Mouse (Mus musculus) lung, postnatal 25 days (tissue): ENCODE measurements at regions not wholly inside any gene's neighbourhood (a gene's known extent, or its start where the extent isn't known, plus 50 kb on each side); places are given as distances from the start of the nearest gene placed in this dataset.

ENCODE experiments used
- DNase-seq: peaks from one replicate; pipeline ENCODE4 v3.0.0; 2022; ENCODE audit warnings: low spot score

DNA sequence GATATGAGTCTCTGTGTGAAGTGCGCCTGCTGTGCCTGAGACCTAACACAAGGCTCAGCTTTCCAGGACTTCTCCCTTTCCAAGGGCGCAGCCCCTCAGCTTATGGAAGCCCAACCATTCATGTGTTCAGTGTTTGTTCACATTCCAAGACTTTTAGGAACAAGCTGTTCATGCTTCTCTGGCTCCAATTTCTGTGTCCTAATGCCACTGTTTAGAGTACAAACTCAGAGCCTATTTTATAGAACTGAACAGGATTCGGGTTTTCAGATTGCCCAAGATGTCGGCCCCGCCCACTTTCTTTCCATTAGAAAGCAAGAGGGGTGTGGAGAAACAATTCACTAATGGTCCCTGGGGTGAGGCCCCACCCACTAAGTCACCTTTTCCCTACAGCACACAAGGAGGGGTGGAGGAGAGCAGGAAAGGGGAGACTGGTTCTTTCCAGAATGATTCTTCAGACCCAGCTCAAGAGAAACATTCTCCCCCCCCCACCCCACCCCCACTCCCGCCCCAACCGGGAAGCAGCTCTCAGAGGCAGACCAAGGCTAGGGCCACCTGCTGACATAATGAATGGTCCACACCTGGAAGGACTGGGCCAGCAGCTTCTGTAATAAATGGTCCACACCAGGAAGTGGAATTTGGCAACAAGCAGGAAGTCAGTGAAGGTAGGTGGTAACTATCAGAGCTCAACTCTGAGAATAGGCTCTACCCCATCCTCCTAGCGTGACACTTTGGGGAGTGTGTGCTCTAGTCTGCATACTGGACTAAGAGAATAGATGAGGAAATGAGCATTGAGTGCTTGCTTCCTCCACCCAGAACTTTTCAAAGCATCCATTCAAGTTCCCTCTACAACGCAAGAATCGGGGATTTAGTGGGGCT is 120.2 kb upstream of the Zfp648 start:
- no peak for DNase-seq

- no peak for DNase-seq
These were observed 114.8 kb upstream of the Zfp648 start for GRCm38 (mm10) chr1:154086145-154086544.

GRCm38 (mm10) chr1:154089815-154090214 is 111.2 kb upstream of the Zfp648 start:
- no peak for DNase-seq

DNA sequence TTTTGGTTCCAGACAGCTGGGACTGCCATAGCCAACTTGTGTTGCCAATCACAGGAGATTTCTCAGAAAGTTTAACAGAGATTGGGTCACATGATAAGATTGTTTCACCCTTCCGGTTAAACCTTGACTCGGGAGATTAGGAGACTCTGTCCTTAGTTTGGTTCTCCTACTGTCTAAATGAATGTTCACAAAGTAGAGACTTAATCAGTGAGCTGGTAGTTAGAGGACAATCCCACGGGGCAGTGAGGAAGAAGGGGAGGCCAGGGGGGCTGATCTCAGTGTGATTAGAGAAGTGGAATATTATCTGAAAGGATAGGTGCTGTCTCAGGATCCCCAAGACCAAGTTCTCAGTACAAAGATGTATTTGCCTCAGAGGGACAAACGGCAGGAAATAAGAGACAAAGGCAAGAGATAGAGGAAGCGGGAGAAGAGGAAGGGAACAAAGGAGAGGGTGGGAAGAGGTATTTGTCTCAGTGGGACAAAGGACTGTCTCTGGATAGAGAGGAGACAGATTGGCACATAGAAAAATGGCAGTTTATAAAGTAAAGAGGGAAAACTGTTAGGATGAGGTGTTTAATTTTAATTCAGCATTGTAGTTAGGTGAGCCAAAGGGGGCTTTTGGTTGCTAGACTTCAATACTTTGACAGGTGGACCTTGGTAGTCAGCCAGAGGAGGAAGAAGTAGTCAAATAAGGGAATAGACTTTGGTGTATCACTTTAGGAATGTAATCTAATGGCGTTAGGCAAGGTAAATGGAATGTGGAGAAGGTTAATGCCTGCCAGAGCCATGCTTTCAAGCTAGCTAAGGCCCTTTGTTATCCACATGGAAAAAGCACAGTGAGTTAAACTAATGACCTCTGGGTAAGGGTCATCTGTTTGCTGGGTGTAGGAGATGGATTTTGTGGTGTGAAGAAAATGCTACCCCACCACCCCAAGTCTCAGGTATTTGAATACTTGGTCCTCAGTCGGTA is 110.2 kb upstream of the Zfp648 start:
- no peak for DNase-seq

DNA sequence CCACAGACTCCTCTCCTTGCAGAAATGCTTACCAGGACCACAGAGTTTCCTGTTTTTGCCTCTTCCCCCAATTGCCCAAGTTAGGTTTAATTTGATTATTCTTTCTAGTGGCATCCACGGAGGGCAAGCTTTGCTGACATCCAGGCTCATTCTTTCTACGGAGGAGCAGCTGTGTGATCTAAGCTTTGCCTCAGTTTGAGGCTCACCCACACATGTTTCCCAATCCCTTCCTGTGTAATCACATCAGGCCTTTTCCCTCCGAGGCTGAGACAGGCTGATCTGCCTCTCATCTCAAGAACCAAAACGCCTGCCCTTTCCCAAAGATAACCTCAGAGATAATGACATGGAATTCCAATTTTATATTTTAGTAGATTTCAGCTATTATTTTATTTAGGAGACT is 107.4 kb upstream of the Zfp648 start:
- no peak for DNase-seq

DNA sequence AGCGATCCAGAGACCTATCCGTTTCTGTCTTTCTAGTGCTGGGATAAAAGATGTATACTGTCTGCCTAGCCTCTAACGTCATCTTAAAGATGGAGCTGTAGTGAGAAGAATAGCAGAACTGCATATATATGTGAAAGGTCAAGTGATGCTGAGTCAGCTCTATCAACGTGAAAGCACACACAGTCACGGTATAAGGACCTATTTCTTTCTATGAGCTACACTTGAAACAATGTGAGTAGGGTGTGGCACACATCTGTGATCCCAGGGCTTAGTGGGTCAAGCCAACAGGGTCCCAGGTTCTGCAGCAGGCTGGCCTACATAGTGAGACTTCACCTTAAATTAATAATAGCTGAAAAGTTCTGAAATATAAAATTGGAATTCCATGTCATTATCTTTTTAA is 106.6 kb upstream of the Zfp648 start:
- no peak for DNase-seq

DNA sequence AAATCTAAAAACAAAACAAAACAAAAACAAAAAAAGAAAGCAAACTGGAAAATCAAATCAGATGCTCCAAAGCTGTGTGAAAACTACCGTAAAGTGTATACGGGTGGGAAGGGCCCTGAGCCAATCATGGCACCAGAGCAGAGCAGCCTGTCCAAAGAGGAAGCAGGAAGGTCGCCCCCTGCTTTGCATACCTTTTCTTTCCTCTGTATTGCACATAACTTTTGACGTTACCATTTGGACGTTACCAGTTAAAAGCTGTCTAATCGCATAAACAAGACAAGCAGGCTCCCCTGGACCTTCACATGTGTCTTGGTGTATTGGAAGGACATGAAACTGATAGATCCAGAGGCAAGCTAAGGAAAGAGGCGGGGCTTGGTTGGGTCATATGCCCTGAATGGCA is 104.9 kb upstream of the Zfp648 start:
- no peak for DNase-seq

- DNase-seq = no peak
These were observed 104.1 kb upstream of the Zfp648 start for GRCm38 (mm10) chr1:154096911-154097310.

DNA sequence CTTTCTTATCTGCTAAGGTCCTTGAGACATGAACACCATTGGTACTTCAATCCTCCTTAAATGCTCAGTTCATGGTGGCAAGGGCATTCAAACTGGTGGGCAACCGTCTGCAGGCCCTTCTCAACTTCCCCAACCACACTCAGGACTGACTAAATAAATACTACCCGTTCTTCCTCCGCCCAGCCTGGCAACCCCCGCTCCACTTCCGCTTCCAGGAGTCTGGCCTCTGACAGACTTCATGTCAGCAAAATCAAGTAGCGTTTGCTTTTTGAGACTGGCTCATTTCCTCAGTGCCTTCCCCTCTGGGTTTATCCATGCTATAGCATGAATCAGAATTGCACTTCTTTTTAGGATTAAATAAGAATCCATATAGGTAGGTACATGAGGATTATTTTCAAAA is 103.3 kb upstream of the Zfp648 start:
- DNase-seq = peak; percentile 73

- DNase-seq = no peak
These were observed 100.4 kb upstream of the Zfp648 start for GRCm38 (mm10) chr1:154100556-154100955.

DNA sequence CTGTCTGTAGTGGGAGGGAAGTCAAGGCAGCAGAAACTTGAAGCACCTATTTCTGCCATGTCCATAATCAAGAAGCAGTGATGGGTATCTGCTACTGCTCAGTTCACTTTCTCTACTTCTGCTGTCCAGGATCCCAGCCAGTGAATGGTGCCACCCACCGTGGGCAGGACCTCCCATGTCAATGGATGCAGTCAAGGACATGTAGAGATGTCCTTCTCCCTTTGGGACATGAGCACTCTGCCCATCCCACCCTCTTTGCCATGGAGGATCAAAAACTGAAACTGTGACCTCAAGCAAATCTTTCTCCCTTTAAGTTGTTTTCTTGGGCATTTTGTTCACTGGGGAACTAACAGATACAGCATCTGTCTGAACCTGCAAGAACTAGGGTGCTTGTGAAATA is 99.6 kb upstream of the Zfp648 start:
- no peak for DNase-seq

GRCm38 (mm10) chr1:154102191-154102590 is 98.8 kb upstream of the Zfp648 start:
- no peak for DNase-seq

DNA sequence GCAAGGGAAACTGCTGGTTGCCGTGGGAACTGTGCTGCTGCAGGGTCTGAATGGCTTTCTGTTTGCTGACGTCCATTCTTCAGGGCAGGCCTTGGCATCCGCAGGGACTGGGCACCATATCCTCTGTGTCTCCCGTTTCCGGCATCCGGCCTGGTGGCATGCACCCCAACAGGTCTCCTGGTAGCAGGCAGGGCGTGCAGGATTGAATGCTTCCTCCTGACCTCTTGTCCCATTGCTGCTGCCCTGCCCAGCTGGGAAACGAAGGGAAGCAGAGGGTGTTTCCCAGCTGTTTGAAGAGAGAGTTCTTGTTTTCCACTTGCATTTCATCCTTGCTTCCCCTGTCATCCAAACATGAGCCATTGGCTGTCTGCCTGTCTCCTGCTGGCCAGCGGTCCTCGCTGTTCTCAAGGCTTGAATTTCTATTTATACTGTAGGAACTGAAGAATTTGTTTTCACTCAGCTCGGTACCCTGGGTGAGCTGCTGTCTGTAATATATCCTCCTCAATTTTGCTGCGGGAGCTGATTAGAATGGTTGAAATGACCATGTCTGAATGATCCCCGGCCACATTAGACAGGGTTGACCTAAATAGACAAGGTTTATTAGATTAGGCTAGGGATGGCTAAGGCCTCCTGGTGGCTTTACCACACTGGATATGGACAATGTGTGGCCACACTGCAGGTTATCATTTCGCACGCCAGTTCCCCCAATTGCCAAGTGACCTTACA is 98.0 kb upstream of the Zfp648 start:
- DNase-seq = peak; percentile 85

GRCm38 (mm10) chr1:154103597-154103923 is 97.4 kb upstream of the Zfp648 start:
- DNase-seq = peak; percentile 16

DNA sequence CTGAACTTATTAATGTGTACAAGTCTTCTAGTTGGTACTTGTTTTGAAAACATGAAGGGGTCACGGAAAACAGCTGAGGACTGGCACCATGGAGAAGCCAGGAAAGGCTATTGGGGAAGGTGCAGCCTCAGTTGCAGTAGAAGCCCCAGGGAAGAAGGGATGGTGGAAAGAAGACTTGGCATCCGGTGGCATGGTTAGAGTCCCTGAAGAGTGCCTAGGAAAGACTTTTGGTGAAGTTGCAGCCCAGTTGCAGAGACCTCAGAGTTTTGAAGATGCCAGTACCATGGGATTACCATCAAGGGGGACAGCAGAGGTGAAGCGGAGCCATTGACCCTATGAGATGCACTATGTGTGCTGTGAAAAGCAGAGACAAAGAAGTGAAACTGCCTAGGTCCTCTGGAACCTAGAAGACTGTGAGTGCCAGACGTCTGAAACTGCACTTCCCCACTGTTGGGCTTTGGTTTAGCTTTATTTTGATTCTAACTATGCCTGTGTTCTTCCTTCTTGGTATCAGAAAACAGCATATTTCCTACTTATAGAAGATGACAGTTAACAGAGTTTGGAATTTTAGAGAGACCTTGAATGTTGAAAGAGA is 96.9 kb upstream of the Zfp648 start:
- DNase-seq = no peak

DNA sequence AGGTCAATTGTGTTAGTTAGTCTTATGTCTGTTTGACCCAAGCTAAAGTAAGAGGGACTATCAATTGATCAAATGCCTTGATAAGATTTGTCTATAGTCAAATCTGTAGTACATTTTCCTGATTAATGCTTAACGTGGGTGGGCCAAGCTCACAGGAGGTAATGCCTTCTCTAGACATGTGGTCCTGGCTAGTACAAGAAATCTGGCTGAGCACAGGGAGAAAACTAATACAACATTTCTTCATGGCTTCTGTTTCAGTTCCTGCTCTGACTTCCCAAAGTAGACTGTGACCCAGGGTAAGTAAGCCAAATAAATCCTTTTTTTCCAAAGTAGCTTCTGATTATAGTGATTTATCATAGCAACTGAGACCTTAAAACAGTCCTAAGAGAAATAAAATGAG is 96.2 kb upstream of the Zfp648 start:
- DNase-seq = no peak

DNA sequence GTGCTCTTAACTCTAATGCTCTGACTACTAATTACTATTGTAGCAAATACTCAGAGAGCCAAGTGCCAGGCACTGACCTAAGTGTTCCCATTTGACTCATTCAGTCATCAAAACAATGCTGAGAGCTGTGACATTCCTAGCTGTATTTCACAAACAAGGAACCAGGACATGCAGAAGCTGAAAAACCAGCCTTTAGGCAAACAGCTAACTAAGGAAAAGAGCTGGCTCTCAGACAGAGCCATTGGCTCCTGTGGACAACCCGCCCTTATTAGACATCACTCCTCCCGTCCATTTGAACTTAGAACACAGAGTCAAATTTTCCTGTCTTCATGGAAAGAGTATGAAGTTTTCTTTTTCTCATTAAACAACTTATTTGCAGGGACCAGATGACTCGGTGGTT is 88.5 kb upstream of the Zfp648 start:
- peak; percentile 78 for DNase-seq

DNA sequence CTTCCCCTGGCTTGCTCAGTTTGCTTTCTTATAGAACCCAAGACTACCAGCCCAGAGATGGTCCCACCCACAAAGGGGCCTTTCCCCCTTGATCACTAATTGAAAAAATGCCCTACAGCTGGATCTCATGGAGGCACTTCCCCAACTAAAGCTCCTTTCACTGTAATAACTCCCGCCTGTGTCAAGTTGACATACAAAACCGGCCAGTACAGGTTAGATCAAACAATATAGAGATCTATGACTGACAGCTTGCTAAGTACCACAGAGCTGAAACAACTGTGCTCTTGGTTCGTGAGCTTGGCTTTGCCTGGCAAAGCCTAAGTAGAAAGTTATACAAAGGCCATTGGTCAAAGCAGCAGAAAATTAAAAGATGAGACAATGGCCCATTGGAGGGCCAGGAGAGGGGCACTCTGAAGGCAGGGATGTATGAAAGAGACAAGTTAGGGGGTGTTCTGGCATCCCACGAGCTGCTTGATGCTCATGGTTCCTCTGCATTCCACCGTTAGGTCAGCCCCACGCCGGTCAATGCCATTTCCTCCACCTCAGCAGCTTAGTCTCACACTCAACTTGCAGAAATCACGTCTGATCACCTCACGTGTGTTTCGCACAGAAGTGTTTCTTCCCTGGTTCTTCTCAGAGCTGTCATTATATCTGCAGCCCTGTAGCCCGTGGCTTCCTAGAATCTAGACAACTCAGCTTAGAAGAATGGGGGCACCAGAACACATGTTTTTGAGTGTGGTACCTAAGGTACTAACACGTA is 87.5 kb upstream of the Zfp648 start:
- no peak for DNase-seq

DNA sequence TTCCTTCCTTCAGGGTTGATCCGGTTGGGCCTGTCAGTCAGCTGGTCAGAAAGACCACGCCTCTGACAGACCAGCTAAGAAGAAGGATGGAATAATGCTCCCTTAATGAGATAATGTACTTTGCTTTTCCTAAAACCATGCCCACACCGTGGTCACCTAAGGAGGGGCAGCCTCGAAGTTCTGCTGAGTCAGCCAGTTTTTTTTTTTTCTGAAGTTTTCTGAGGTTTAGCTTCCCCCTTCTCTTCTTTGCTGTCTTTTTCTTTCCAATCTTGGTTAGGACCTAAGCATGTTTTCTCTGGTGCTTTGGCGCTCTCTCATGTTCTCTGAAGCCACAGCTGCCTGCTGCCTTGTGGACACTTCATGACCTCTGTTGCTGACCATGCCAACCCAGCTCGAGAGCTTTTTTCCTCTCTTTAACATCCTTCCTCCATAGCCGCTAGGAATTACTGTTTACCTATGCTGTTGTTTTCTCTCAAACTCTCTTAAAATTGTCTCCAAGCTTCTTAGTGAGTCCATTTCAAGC is 84.7 kb upstream of the Zfp648 start:
- no peak for DNase-seq

DNA sequence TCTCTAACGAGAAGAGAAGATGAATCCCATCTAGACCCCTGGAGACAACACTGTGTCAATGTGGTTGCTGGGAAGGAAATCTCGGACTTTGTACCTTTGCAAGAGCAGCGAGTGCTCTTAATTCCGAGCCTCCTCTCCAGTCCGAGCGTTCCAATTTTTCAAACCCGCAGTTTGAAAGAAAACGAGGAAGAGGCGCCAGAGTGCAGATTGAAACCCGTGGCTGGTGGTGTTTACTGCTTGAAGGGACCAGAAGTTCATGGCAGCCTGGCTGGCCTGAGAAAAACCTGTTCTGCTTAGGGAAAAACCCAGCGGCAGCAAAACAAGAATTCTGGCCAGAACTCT is 83.7 kb upstream of the Zfp648 start:
- peak; percentile 34 for DNase-seq

DNA sequence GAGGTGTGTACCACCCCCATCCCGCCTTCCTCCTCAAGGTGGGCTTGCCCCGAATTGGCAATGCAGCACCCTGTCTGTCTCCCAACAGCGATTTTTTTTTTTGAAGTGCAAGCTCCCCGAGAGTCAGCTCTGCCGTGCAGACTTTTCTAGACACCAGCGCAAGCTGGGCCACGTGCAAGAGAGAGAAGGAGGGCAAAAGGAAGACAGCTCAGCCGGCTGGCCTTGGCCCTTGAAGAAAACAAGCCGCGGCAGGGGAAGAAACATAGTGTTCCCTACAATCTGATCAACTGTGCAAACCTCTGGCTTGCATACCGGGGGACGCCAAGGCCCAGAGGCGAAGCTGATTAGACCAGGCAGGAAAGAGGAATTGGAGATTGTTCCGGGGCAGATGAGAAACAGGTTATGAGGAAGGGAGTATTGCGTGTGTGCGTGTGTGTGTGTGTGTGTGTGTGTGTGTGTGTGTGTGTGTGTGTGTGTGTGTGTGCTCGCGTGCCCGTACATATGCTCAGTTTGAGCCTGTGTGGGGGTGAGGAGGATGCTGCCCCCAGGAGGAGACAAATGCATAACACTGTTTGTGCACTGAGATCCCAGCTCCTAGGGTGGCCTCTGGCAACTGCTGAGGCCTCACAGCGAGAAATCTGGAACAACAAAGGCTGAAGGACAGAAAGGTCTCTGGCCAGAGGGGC is 83.2 kb upstream of the Zfp648 start:
- peak; percentile 78 for DNase-seq
